Mouse (Mus musculus) forebrain, embryonic 15.5 days (tissue): ENCODE measurements around the gene Metap1d. TPM values are rescaled to one million over a fixed set of nuclear protein-coding genes. Genes with fewer than 3 reads are reported as not detected.

Source experiments
- ATAC-seq: fragments of 200-750 bp; cut with Nextera tagmentation; replicated peaks from 2 replicates; pipeline ENCODE4 v1.8.0; 2017; ENCODE audit warnings: mild to moderate bottlenecking, moderate TSS enrichment, moderate library complexity
- H3K27ac ChIP-seq: fragments of 300-500 bp; sonication (generic); replicated peaks from 2 replicates; pipeline ENCODE4 v1.5.1; 2015; ENCODE audit warnings: mild to moderate bottlenecking, inconsistent platforms
- H3K27me3 ChIP-seq: fragments of 300-500 bp; sonication (generic); 2 replicates; pipeline ENCODE4 v1.6.1; 2015; ENCODE audit warnings: inconsistent platforms
- H3K36me3 ChIP-seq: fragments of 300-500 bp; sonication (generic); 2 replicates; pipeline ENCODE4 v1.6.1; 2015; ENCODE audit warnings: mild to moderate bottlenecking, inconsistent platforms
- H3K4me1 ChIP-seq: fragments of 300-500 bp; sonication (generic); 2 replicates; pipeline ENCODE4 v1.6.1; 2015; ENCODE audit warnings: inconsistent platforms
- H3K4me2 ChIP-seq: fragments of 300-500 bp; sonication (generic); replicated peaks from 2 replicates; pipeline ENCODE4 v1.6.1; 2015; ENCODE audit warnings: mild to moderate bottlenecking, inconsistent platforms
- H3K4me3 ChIP-seq: fragments of 300-500 bp; sonication (generic); 2 replicates; pipeline ENCODE4 v1.5.1; 2015; ENCODE audit warnings: mild to moderate bottlenecking, inconsistent platforms
- H3K9ac ChIP-seq: fragments of 300-500 bp; sonication (generic); replicated peaks from 2 replicates; pipeline ENCODE4 v1.6.1; 2015; ENCODE audit warnings: mild to moderate bottlenecking, inconsistent platforms
- H3K9me3 ChIP-seq: fragments of 300-500 bp; sonication (generic); 2 replicates; pipeline ENCODE4 v1.6.1; 2016; ENCODE audit warnings: inconsistent platforms
- WGBS: fragments of 180-500 bp; shearing (Covaris S2); methylation state at CpG from one replicate; pipeline ENCODE4 v1.1.7; 2015; ENCODE audit warnings: mixed read lengths; 5-methylcytosine and 5-hydroxymethylcytosine counted together
- polyA plus RNA-seq: library from polyadenylated mRNA; unstranded; fragments of >200 nt; fragmentation: Nextera tagmentation; extraction: Ambion mirVana; gene quantifications from 2 replicates; pipeline ENCODE4 v1.2.1, GENCODE M21; 2015

Metap1d gene
- polyA plus RNA-seq: 37.9 and 40.6 TPM in 2 replicates

- H3K9me3 ChIP-seq: no peaks in the 10 kb centered on the region
- peak within 1 kb of the TSS; percentile 65 for H3K9ac ChIP-seq
- peak within 1 kb of the TSS; percentile 76 for H3K4me2 ChIP-seq
- no peaks in the 10 kb centered on the region for H3K36me3 ChIP-seq
- under 1% methylated on average over 61 of the region's 61 CpGs for WGBS
- ATAC-seq: peak; percentile 97
- peaks cover 14% of the 10 kb centered on the region for H3K4me1 ChIP-seq
- peak within 1 kb of the TSS; percentile 63 for H3K4me3 ChIP-seq
- no peaks in the 10 kb centered on the region for H3K27me3 ChIP-seq
- H3K27ac ChIP-seq: peak within 1 kb of the TSS; percentile 83
Observed at GRCm38 (mm10) chr2:71453161-71453916, at the start of gene Metap1d. TSS of gene Metap1d (plus strand) at chr2:71453276.

- peaks cover 6% of the 10 kb centered on the region; the same call in 1 of the 2 replicates for H3K36me3 ChIP-seq
- H3K4me3 ChIP-seq: no peak overlapping the region
- no peaks in the 10 kb centered on the region for H3K4me1 ChIP-seq
- no peak overlapping the region for H3K4me2 ChIP-seq
- ATAC-seq: no peak
- H3K27me3 ChIP-seq: no peaks in the 10 kb centered on the region
- WGBS: 97% methylated on average over 1 of the region's 1 CpGs
- no peak overlapping the region for H3K27ac ChIP-seq
- H3K9ac ChIP-seq: no peak overlapping the region
- no peaks in the 10 kb centered on the region for H3K9me3 ChIP-seq
Observed at GRCm38 (mm10) chr2:71405613-71406012, 47.5 kb upstream of the Metap1d start.

DNA sequence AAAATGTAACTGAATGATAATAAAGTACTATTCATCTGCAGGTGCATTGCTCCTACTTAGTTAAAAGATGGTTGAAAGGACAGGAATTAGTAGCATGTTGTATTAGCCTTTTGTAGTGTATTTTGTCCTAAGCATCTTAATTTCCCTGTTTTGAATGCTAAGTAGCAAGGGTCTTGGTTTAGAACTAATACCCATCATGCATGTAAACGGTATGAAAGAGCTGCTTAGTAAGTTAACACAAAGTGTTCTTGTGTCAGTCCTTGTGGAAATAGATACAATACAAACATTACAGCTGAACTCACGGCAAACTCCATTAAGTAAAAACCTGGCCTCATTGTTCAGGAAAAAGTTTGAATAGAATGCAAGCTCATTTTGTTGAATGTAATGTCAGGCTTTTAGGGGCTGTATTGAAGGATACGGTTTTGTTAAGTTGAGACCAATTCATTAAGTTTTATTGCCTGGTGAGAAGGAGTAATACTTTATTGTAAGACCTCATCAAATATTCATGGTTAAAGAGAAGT is 34.3 kb upstream of the Metap1d start:
- Histone ChIP-seq H3K4me3 (no peak overlapping the region), H3K27me3 (no peaks in the 10 kb centered on the region), H3K4me1 (peaks cover 15% of the 10 kb centered on the region), H3K9ac (no peak overlapping the region), H3K4me2 (no peak overlapping the region), H3K27ac (no peak overlapping the region), H3K36me3 (peaks cover 5% of the 10 kb centered on the region; the same call in 1 of the 2 replicates), H3K9me3 (no peaks in the 10 kb centered on the region)
- WGBS: 6% methylated on average over 3 of the region's 3 CpGs
- peak; percentile 51; the same call in 1 of the 2 replicates for ATAC-seq

DNA sequence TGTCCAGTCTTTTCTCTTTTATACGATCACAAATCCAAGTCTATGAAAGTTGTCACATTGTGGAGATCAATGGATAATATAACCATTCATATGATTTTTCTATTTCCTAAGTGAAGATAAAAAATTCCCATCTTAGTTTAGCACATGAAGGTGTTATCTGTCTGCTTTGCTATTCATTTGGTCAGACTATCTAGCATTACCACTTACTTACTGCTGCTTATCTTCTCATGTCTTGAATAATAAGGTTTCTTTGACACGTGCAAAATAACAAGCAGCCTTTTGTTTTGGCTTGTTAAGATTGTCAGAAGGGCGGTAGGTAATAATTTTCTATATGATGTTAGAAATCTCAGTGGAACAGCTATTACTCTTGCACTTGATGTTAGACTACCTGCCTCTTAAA is 33.7 kb upstream of the Metap1d start:
- H3K27ac ChIP-seq: no peak overlapping the region
- H3K36me3 ChIP-seq: peaks cover 5% of the 10 kb centered on the region; the same call in 1 of the 2 replicates
- H3K9ac ChIP-seq: no peak overlapping the region
- H3K4me1 ChIP-seq: peaks cover 15% of the 10 kb centered on the region
- H3K4me3 ChIP-seq: no peak overlapping the region
- 17% methylated on average over 3 of the region's 3 CpGs for WGBS
- no peaks in the 10 kb centered on the region for H3K27me3 ChIP-seq
- no peak overlapping the region for H3K4me2 ChIP-seq
- no peak for ATAC-seq
- H3K9me3 ChIP-seq: no peaks in the 10 kb centered on the region

GRCm38 (mm10) chr2:71420895-71421425 is 32.1 kb upstream of the Metap1d start:
- no peaks in the 10 kb centered on the region for H3K9me3 ChIP-seq
- H3K27me3 ChIP-seq: no peaks in the 10 kb centered on the region
- peak overlapping the region; percentile 47; the same call in 1 of the 2 replicates for H3K27ac ChIP-seq
- ATAC-seq: peak; percentile 85
- no peak overlapping the region for H3K9ac ChIP-seq
- WGBS: 9% methylated on average over 9 of the region's 9 CpGs
- no peak overlapping the region for H3K4me3 ChIP-seq
- H3K4me1 ChIP-seq: peaks cover 15% of the 10 kb centered on the region
- peaks cover 5% of the 10 kb centered on the region; the same call in 1 of the 2 replicates for H3K36me3 ChIP-seq
- H3K4me2 ChIP-seq: no peak overlapping the region

DNA sequence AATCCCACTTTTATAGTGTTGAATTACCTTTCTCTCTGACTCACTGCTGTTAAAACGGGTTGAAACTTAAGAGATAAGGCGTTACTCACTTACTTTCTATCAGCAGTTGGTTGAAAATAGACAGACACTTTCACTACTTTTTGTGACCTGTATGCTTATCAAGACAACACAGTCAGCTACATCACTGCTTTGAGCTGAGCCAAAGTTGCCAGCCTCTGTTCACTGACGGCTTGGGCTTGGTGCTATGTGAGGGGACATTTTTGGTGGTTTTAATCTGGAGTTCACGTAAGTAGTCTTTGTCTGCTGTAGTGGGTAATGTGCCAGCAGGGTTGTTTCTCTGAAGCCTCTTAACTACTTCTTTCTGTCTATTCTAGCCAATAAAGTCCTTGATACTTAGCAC is 28.5 kb upstream of the Metap1d start:
- ATAC-seq: no peak
- Histone ChIP-seq H3K9me3 (no peaks in the 10 kb centered on the region), H3K4me1 (peaks cover 10% of the 10 kb centered on the region), H3K9ac (no peak overlapping the region), H3K4me3 (no peak overlapping the region), H3K27me3 (no peaks in the 10 kb centered on the region), H3K4me2 (no peak overlapping the region), H3K36me3 (peaks cover 5% of the 10 kb centered on the region; the same call in 1 of the 2 replicates), H3K27ac (peak overlapping the region; percentile 14; the same call in 1 of the 2 replicates)
- WGBS: 43% methylated on average over 4 of the region's 4 CpGs

DNA sequence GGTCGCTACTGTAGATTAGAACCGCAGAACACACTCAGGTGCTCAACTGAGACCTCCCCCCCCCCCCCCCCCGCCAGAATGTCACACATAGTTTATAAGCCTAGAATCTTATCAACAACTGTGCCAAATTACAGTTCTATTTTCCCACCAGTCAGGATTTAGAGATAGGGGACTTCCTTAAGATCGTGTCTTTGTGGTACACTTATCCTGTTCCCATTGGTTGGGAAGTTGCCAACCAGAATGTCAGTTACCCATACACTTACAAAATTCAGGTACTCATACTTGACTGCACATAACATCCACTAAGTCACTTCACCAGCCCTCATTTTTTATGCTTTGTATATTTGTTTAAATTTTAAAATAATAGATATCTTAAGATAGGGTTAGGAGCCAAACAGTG is 17.6 kb upstream of the Metap1d start:
- no peaks in the 10 kb centered on the region for H3K9me3 ChIP-seq
- no peak overlapping the region for H3K4me2 ChIP-seq
- no peak for ATAC-seq
- H3K36me3 ChIP-seq: peaks cover 33% of the 10 kb centered on the region
- H3K4me1 ChIP-seq: no peaks in the 10 kb centered on the region
- no peak overlapping the region for H3K9ac ChIP-seq
- 79% methylated on average over 4 of the region's 4 CpGs for WGBS
- H3K27me3 ChIP-seq: no peaks in the 10 kb centered on the region
- no peak overlapping the region for H3K27ac ChIP-seq
- H3K4me3 ChIP-seq: no peak overlapping the region

GRCm38 (mm10) chr2:71443376-71443775 is 9.7 kb upstream of the Metap1d start:
- ATAC-seq: no peak
- H3K9me3 ChIP-seq: no peaks in the 10 kb centered on the region
- 42% methylated on average over 2 of the region's 2 CpGs for WGBS
- H3K36me3 ChIP-seq: peaks cover 16% of the 10 kb centered on the region
- no peak overlapping the region for H3K4me2 ChIP-seq
- no peak overlapping the region for H3K9ac ChIP-seq
- peaks cover 8% of the 10 kb centered on the region for H3K4me1 ChIP-seq
- H3K27me3 ChIP-seq: no peaks in the 10 kb centered on the region
- no peak overlapping the region for H3K27ac ChIP-seq
- no peak overlapping the region for H3K4me3 ChIP-seq

- Histone ChIP-seq H3K4me2 (peak overlapping the region; percentile 30), H3K36me3 (peaks cover 6% of the 10 kb centered on the region; the same call in 1 of the 2 replicates), H3K4me3 (peak overlapping the region; percentile 11; the same call in 1 of the 2 replicates), H3K9ac (peak overlapping the region; percentile 30; the same call in 1 of the 2 replicates), H3K27ac (peak overlapping the region; percentile 75), H3K9me3 (no peaks in the 10 kb centered on the region), H3K4me1 (peaks cover 8% of the 10 kb centered on the region), H3K27me3 (no peaks in the 10 kb centered on the region)
- ATAC-seq: peak; percentile 69
- WGBS: 21% methylated on average over 17 of the region's 17 CpGs
Observed at GRCm38 (mm10) chr2:71445536-71446196, 7.4 kb upstream of the Metap1d start.

DNA sequence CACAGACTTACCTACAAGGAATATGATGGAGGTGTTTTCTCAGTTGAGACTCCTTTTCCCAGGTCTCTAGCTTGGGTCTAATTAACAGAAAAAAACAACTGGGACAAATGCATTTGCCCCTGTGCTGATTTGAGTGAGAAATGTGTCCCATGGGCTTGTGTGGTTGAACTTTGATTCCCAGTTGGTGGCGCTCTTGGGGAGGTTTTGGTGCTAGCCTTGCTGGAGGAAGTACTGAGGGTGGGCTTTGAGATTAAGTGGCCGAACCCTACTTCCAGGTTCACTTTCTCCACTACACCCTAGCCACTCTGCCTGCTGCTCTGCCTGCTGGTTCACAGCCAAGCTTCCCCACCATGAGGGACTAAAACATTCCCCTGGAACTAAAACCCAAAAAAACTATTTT is 3.5 kb upstream of the Metap1d start:
- Histone ChIP-seq H3K27me3 (no peaks in the 10 kb centered on the region), H3K4me2 (no peak overlapping the region), H3K4me1 (peaks cover 22% of the 10 kb centered on the region), H3K9ac (no peak overlapping the region), H3K27ac (no peak overlapping the region), H3K36me3 (no peaks in the 10 kb centered on the region), H3K4me3 (no peak overlapping the region), H3K9me3 (no peaks in the 10 kb centered on the region)
- 16% methylated on average over 2 of the region's 2 CpGs for WGBS
- no peak for ATAC-seq

- Histone ChIP-seq H3K36me3 (no peaks in the 10 kb centered on the region), H3K9me3 (no peaks in the 10 kb centered on the region), H3K27me3 (no peaks in the 10 kb centered on the region), H3K4me3 (no peak overlapping the region), H3K9ac (no peak overlapping the region), H3K4me1 (peaks cover 14% of the 10 kb centered on the region), H3K27ac (no peak overlapping the region), H3K4me2 (no peak overlapping the region)
- WGBS: 64% methylated on average over 5 of the region's 5 CpGs
- ATAC-seq: no peak
Observed at GRCm38 (mm10) chr2:71451761-71452160, 1.3 kb upstream of the Metap1d start.

DNA sequence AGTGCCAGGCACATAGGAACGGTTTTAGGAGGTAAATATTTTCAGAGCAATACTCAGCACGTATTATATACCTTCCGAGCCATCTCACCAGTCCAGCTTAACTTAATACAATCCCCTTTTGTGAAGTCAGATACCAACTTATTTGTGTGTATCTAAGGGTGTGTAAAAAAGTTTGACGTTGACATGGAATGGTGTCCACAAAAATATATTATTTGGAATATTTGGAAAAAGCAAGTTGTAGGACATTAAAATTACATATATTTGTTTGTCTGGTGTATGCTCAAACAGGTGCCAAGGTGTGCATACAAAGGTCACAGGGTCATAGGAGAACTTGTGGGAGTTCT is 813 bp downstream of the Metap1d start:
- Histone ChIP-seq H3K36me3 (no peaks in the 10 kb centered on the region), H3K9ac (peak overlapping the region; percentile 65), H3K27me3 (no peaks in the 10 kb centered on the region), H3K9me3 (no peaks in the 10 kb centered on the region), H3K4me3 (peak overlapping the region; percentile 63), H3K4me1 (peaks cover 14% of the 10 kb centered on the region), H3K4me2 (peak overlapping the region; percentile 76), H3K27ac (no peak overlapping the region)
- 41% methylated on average over 4 of the region's 4 CpGs for WGBS
- ATAC-seq: no peak
